Mouse (Mus musculus) spleen, adult 2 months (tissue): ENCODE data around the gene Gpr108. TPM values are rescaled to one million over a fixed set of nuclear protein-coding genes. Genes with fewer than 3 reads are reported as not detected.

ENCODE experiments used
- DNase-seq, 2 experiments: peaks; one replicate each; pipeline versions ENCODE4 v3.0.0 to v3.0.0-alpha.2; 2012 to 2021; ENCODE audit warnings: low spot score in 2 of 2, low read depth in 1 of 2
- H3K27ac ChIP-seq: fragments of 200-500 bp; 2 replicates; pipeline ENCODE4 v1.5.1; 2012; ENCODE audit warnings: low read length, inconsistent platforms; ENCODE audit not compliant: insufficient read depth
- H3K27me3 ChIP-seq: fragments of 200-500 bp; 2 replicates; pipeline ENCODE4 v1.6.1; 2012; ENCODE audit warnings: mild to moderate bottlenecking, moderate library complexity, low read length, inconsistent platforms; ENCODE audit not compliant: control insufficient read depth, insufficient read depth
- H3K36me3 ChIP-seq: fragments of 200-500 bp; 2 replicates; pipeline ENCODE4 v1.6.1; 2012; ENCODE audit warnings: mild to moderate bottlenecking, low read length, inconsistent platforms; ENCODE audit not compliant: control insufficient read depth, insufficient read depth
- H3K4me1 ChIP-seq: fragments of 200-500 bp; 2 replicates; pipeline ENCODE4 v1.6.1; 2011; ENCODE audit warnings: inconsistent platforms; ENCODE audit not compliant: control insufficient read depth, insufficient read depth, insufficient read length
- H3K4me3 ChIP-seq: fragments of 200-500 bp; 2 replicates; pipeline ENCODE4 v1.5.1; 2011; ENCODE audit warnings: mild to moderate bottlenecking, inconsistent platforms; ENCODE audit not compliant: insufficient read depth, insufficient read length; ENCODE audit errors: extremely low read depth
- CTCF ChIP-seq: fragments of 200-500 bp; IDR thresholded peaks from 2 replicates; pipeline ENCODE4 v1.5.1; 2011; ENCODE audit warnings: mild to moderate bottlenecking, inconsistent platforms; ENCODE audit not compliant: insufficient read depth, insufficient read length, insufficient replicate concordance; ENCODE audit errors: extremely low read depth
- POLR2A ChIP-seq: fragments of 200-500 bp; IDR thresholded peaks from 2 replicates; pipeline ENCODE4 v1.6.1; 2011; ENCODE audit warnings: low read depth, low read length, inconsistent platforms
- WGBS: fragments of 180-500 bp; shearing (Covaris S2); methylation state at CpG from one replicate; pipeline ENCODE4 v1.1.7; 2018; 5-methylcytosine and 5-hydroxymethylcytosine counted together
- polyA plus RNA-seq: library from polyadenylated mRNA; depleted of rRNA; stranded (reverse); fragments of >200 nt; gene quantifications from 2 replicates; pipeline ENCODE4 v1.2.3, GENCODE M21; 2012

Gene Gpr108
- polyA plus RNA-seq, 1 experiment = 38.5 TPM

GRCm38 (mm10) chr17:57234254-57234928, 13.9 kb downstream of the Gpr108 start:
- H3K36me3 ChIP-seq = peaks cover 34% of the 10 kb centered on the region
- H3K27ac ChIP-seq = no peak overlapping the region
- WGBS = 87% methylated on average over 12 of the region's 12 CpGs
- TF ChIP-seq CTCF (no peak), POLR2A (no peak)
- H3K4me1 ChIP-seq = no peaks in the 10 kb centered on the region
- no peak overlapping the region for H3K4me3 ChIP-seq
- DNase-seq = no peak
- no peaks in the 10 kb centered on the region for H3K27me3 ChIP-seq

GRCm38 (mm10) chr17:57233038-57233437, 15.2 kb downstream of the Gpr108 start:
- no peak for DNase-seq
- Histone ChIP-seq H3K4me1 (no peaks in the 10 kb centered on the region), H3K27me3 (no peaks in the 10 kb centered on the region), H3K36me3 (peaks cover 31% of the 10 kb centered on the region), H3K4me3 (no peak overlapping the region), H3K27ac (no peak overlapping the region)
- WGBS = 65% methylated on average over 7 of the region's 7 CpGs
- TF ChIP-seq POLR2A (no peak), CTCF (no peak)

- no peak for DNase-seq
- TF ChIP-seq POLR2A = no peak
- no peak for TF ChIP-seq CTCF
- H3K4me3 ChIP-seq = no peak overlapping the region
- no peak overlapping the region; the same call in 1 of the 2 replicates for H3K27ac ChIP-seq
- H3K36me3 ChIP-seq = peaks cover 23% of the 10 kb centered on the region
- H3K4me1 ChIP-seq = no peaks in the 10 kb centered on the region
- no peaks in the 10 kb centered on the region for H3K27me3 ChIP-seq
- WGBS = 88% methylated on average over 1 of the region's 1 CpGs
These were observed 16.0 kb downstream of the Gpr108 start for GRCm38 (mm10) chr17:57232200-57232599.

- TF ChIP-seq CTCF (no peak), POLR2A (no peak)
- no peak for DNase-seq
- H3K36me3 ChIP-seq = peaks cover 17% of the 10 kb centered on the region
- H3K4me3 ChIP-seq = no peak overlapping the region
- H3K27ac ChIP-seq = peak overlapping the region; percentile 22
- no peaks in the 10 kb centered on the region for H3K27me3 ChIP-seq
- H3K4me1 ChIP-seq = no peaks in the 10 kb centered on the region
These were observed 16.9 kb downstream of the Gpr108 start for GRCm38 (mm10) chr17:57231321-57231771.

GRCm38 (mm10) chr17:57230728-57231125, 17.5 kb downstream of the Gpr108 start:
- Histone ChIP-seq H3K36me3 (peaks cover 11% of the 10 kb centered on the region), H3K4me3 (no peak overlapping the region), H3K27ac (no peak overlapping the region), H3K27me3 (no peaks in the 10 kb centered on the region), H3K4me1 (no peaks in the 10 kb centered on the region)
- TF ChIP-seq CTCF (no peak), POLR2A (no peak)
- 30% methylated on average over 6 of the region's 6 CpGs for WGBS
- DNase-seq = no peak

- no peak for DNase-seq
- Histone ChIP-seq H3K27ac (no peak overlapping the region), H3K36me3 (peaks cover 8% of the 10 kb centered on the region), H3K27me3 (no peaks in the 10 kb centered on the region), H3K4me3 (no peak overlapping the region), H3K4me1 (no peaks in the 10 kb centered on the region)
- TF ChIP-seq CTCF = no peak
- 54% methylated on average over 15 of the region's 15 CpGs for WGBS
These were observed 18.2 kb downstream of the Gpr108 start for GRCm38 (mm10) chr17:57229851-57230727.

GRCm38 (mm10) chr17:57228873-57229272, 19.4 kb downstream of the Gpr108 start:
- Histone ChIP-seq H3K27me3 (no peaks in the 10 kb centered on the region), H3K4me1 (no peaks in the 10 kb centered on the region), H3K36me3 (no peaks in the 10 kb centered on the region), H3K4me3 (no peak overlapping the region), H3K27ac (no peak overlapping the region)
- 90% methylated on average over 3 of the region's 3 CpGs for WGBS
- TF ChIP-seq POLR2A (no peak), CTCF (no peak)
- DNase-seq = no peak
